Mouse (Mus musculus): ENCODE measurements around the gene Myh15.

- TF ChIP-seq CTCF (conservative IDR thresholded peaks at IDR 0.05 in 1 of 2, IDR thresholded peaks at IDR 0.05 in 1 of 2; ENCODE audit: low read depth in 2 of 2, low read length in 2 of 2) (no peak), SIN3A (IDR thresholded peaks at IDR 0.05; ENCODE audit: low read length) (no peak), MAX (IDR thresholded peaks at IDR 0.05; ENCODE audit: low read length) (no peak), SMC3 (IDR thresholded peaks at IDR 0.05; ENCODE audit: low read depth, low read length) (no peak), POLR2AphosphoS2 (IDR thresholded peaks at IDR 0.05; ENCODE audit: low read depth, low read length) (no peak), POLR2A (IDR thresholded peaks at IDR 0.05; ENCODE audit: low read depth, low read length) (no peak), TBP (conservative IDR thresholded peaks at IDR 0.05; ENCODE audit: low read depth, low read length) (no peak)
Measured at GRCm38 (mm10) chr16:49175729-49176395, 118.6 kb downstream of the Myh15 start.
